Mouse (Mus musculus) hindbrain, embryonic 15.5 days (tissue): ENCODE measurements around the gene Ino80b. TPM values are rescaled to one million over a fixed set of nuclear protein-coding genes. Genes with fewer than 3 reads are reported as not detected.

Source experiments
- ATAC-seq: fragments of 200-750 bp; cut with Nextera tagmentation; 2 replicates; pipeline ENCODE4 v1.8.0; 2017; ENCODE audit warnings: low read depth, moderate number of reproducible peaks, moderate TSS enrichment; ENCODE audit not compliant: low FRiP score
- H3K27ac ChIP-seq: fragments of 300-500 bp; sonication (generic); replicated peaks from 2 replicates; pipeline ENCODE4 v1.5.1; 2015; ENCODE audit warnings: mild to moderate bottlenecking, inconsistent platforms
- H3K27me3 ChIP-seq: fragments of 300-500 bp; sonication (generic); 2 replicates; pipeline ENCODE4 v1.6.1; 2015; ENCODE audit warnings: control low read depth, inconsistent platforms
- H3K36me3 ChIP-seq: fragments of 300-500 bp; sonication (generic); 2 replicates; pipeline ENCODE4 v1.6.1; 2015; ENCODE audit warnings: control low read depth, inconsistent platforms
- H3K4me1 ChIP-seq: fragments of 300-500 bp; sonication (generic); replicated peaks from 2 replicates; pipeline ENCODE4 v1.6.1; 2015; ENCODE audit warnings: control low read depth, inconsistent platforms
- H3K4me2 ChIP-seq: fragments of 300-500 bp; sonication (generic); 2 replicates; pipeline ENCODE4 v1.6.1; 2015; ENCODE audit warnings: moderate library complexity, mild to moderate bottlenecking, inconsistent platforms
- H3K4me3 ChIP-seq: fragments of 300-500 bp; sonication (generic); 2 replicates; pipeline ENCODE4 v1.5.1; 2015; ENCODE audit warnings: mild to moderate bottlenecking, inconsistent platforms
- H3K9ac ChIP-seq: fragments of 300-500 bp; sonication (generic); 2 replicates; pipeline ENCODE4 v1.6.1; 2015; ENCODE audit warnings: inconsistent platforms
- H3K9me3 ChIP-seq: fragments of 300-500 bp; sonication (generic); 2 replicates; pipeline ENCODE4 v1.6.1; 2016; ENCODE audit warnings: control low read depth, inconsistent platforms
- WGBS: fragments of 180-500 bp; shearing (Covaris S2); methylation state at CpG from one replicate; pipeline ENCODE4 v1.1.7; 2015; 5-methylcytosine and 5-hydroxymethylcytosine counted together
- polyA plus RNA-seq: library from polyadenylated mRNA; unstranded; fragments of >200 nt; fragmentation: Nextera tagmentation; extraction: Ambion mirVana; gene quantifications from 2 replicates; pipeline ENCODE4 v1.2.1, GENCODE M21; 2015

Ino80b gene
- polyA plus RNA-seq, 1 experiment from 2014 or later: 16.3 TPM

DNA sequence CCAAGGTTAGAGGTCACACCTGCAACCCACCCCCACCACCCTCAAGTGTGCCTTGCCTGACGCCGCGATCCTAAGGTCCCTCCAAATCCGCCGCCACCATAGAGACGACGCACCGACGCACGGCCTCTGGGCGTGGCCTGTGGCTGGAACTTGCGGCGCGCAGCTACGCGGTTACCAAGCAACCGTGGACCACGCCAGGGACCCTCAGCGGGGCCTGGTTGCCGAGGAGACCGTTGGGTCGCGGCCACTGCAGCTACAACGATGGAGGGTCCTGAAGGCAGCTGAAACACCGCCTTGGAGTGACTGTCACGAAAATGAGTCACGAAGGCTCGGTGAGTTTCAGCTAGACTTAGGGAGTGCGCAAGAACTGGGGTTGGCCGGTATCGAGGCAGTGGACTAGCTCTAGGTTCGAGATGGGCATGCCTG is 31.0 kb upstream of the Ino80b start, which contains the start of the genes Wdr54 and 1700003E16Rik:
Gene Wdr54 (minus strand): TSS at position 139 of the 426 bp plus-strand sequence.
Gene 1700003E16Rik (plus strand): TSS at position 146 of the 426 bp plus-strand sequence.
- 2% methylated on average over 32 of the region's 32 CpGs for WGBS

DNA sequence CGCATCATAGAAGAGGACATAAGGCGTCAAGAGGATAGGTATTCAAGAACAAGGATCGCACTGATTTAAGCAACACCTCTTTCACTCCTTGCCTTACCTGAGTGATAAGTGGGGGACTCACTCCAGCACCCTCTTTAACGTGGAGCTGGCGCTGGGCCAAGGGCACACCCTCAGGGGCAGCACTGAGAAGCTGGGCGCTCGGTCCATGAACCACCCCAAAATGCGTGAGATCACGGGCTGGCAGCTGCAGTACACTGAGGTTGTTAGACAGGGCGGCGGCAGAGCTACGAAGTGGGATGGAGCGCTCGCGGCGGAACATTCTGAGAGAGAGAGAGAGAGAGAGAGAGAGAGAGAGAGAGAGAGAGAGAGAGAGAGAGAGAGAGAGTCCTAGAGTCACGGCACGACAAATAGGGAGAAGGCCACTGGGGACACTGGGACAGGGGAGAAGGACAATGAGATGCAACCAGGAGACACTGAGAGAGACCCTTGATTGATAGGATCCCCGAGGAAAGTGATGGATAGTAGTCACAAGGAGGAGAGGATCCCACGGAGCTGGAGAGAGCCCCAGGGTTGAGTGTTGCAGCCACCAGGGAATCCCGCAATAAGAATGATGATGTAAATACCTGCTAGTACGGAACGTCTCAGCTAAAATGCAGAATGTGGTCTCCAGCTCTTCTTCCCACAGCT is 30.5 kb upstream of the Ino80b start:
- Histone ChIP-seq H3K4me2 (peak overlapping the region; percentile 85), H3K9ac (peak overlapping the region; percentile 52), H3K4me3 (peak overlapping the region; percentile 50), H3K27ac (0 out of 2 replicates have a peak overlapping the region, but pooled peaks have one; percentile 2), H3K4me1 (peaks cover 16% of the 10 kb centered on the region), H3K36me3 (no peaks in the 10 kb centered on the region), H3K9me3 (no peaks in the 10 kb centered on the region), H3K27me3 (peaks cover 9% of the 10 kb centered on the region)
- 8% methylated on average over 21 of the region's 23 CpGs for WGBS
- ATAC-seq: peak; percentile 54

More for the DNA sequence above, 31.0 kb upstream of the Ino80b start, which contains the start of the genes Wdr54 and 1700003E16Rik:
- Histone ChIP-seq H3K27me3 (peaks cover 15% of the 10 kb centered on the region), H3K9ac (peak within 1 kb of the TSS; percentile 52), H3K36me3 (no peaks in the 10 kb centered on the region), H3K9me3 (no peaks in the 10 kb centered on the region), H3K4me3 (peak within 1 kb of the TSS; percentile 50), H3K4me1 (peaks cover 16% of the 10 kb centered on the region), H3K27ac (0 out of 2 replicates have a peak within 1 kb of the TSS, but pooled peaks have one; percentile 2), H3K4me2 (peak within 1 kb of the TSS; percentile 85)
- ATAC-seq: peak; percentile 93

DNA sequence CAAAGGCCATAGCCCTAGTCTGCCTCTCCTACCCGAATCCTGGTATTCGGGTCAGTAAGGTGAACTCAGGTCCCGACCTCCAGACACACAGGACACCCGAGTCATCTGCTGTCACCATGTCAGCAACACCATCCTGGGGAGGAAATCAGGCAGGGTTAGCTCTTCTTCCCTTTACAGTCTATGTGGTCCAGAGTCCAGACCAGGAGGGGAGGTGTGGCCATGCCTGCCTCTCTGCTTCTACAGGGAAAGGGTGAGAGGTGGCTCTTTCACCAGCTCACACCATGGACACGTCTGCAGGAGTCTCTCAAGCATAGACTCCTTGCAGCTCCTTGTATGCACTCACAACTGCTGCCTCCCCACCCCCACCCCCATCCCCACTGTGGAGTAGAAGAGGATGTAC is 28.3 kb upstream of the Ino80b start:
- no peaks in the 10 kb centered on the region for H3K9me3 ChIP-seq
- H3K27me3 ChIP-seq: no peaks in the 10 kb centered on the region
- ATAC-seq: no peak
- no peaks in the 10 kb centered on the region for H3K36me3 ChIP-seq
- no peak overlapping the region for H3K9ac ChIP-seq
- no peak overlapping the region for H3K4me3 ChIP-seq
- H3K4me2 ChIP-seq: no peak overlapping the region
- H3K4me1 ChIP-seq: peaks cover 16% of the 10 kb centered on the region
- WGBS: 79% methylated on average over 5 of the region's 5 CpGs
- no peak overlapping the region for H3K27ac ChIP-seq

DNA sequence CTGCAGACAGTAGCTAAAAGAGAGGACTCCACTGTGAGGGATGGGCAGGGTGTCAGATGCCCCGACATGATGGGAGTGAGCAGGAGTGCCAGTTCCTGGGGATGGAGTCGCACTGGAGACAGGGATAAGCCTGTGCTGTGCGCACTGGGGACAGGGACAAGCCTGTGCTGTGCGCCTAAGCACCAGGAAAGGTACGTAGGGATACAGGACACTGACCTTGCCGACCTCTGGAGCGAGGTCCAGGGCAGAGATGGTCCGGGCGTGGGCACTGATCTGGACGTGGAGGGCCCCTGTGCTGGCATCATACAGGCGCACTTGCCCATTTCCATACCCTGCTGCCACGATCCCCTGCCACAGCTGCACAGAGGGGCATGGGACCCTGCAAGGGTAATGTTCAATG is 27.8 kb upstream of the Ino80b start:
- no peak overlapping the region for H3K9ac ChIP-seq
- 88% methylated on average over 12 of the region's 12 CpGs for WGBS

DNA sequence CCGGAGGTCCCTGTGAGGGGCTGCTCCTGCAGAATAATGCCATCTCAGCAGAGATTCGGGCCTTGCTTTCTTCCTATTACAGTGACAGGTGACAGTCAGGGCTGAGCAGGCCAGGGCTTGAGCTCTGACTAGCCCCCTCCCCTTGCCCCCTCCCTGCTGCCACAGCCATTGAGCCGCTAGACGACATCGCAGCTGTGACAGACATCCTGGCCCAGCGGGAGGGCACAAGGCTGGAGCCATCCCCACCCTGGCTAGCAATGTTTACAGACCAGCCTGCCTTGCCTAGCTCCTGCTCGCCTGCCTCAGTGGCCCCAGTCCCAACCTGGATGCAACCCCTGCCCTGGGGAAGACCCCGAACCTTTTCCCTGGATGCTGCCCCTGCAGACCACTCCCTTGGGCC is 26.5 kb upstream of the Ino80b start:
- H3K36me3 ChIP-seq: no peaks in the 10 kb centered on the region
- H3K4me3 ChIP-seq: no peak overlapping the region
- no peaks in the 10 kb centered on the region for H3K9me3 ChIP-seq
- H3K4me2 ChIP-seq: no peak overlapping the region
- no peak overlapping the region for H3K27ac ChIP-seq
- peaks cover 16% of the 10 kb centered on the region for H3K4me1 ChIP-seq
- no peak overlapping the region for H3K9ac ChIP-seq
- 30% methylated on average over 8 of the region's 8 CpGs for WGBS
- ATAC-seq: no peak
- H3K27me3 ChIP-seq: no peaks in the 10 kb centered on the region

More for the DNA sequence above, 27.8 kb upstream of the Ino80b start:
- H3K27me3 ChIP-seq: no peaks in the 10 kb centered on the region
- no peaks in the 10 kb centered on the region for H3K9me3 ChIP-seq
- H3K4me2 ChIP-seq: no peak overlapping the region
- H3K4me1 ChIP-seq: peaks cover 16% of the 10 kb centered on the region
- H3K4me3 ChIP-seq: no peak overlapping the region
- ATAC-seq: no peak
- no peaks in the 10 kb centered on the region for H3K36me3 ChIP-seq
- H3K27ac ChIP-seq: no peak overlapping the region

DNA sequence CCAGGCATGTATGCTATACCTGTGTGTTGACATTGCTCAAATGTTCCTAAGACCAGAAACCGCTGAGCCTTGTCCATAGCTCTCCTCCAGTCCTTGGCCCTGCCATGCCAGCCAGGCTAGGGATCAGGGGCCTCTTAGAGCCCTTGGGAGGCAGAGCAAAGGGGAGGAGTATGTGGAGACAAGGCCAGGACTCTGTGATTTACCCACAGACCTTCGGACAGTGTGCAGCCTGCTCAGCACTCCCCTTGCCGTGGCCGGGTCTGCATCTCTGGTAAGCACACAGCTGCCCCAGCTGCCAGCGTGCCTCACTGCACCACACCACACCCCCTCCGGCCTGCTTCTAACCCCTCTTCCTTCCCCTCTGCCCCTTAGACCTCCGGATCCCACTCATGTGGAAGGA is 22.0 kb upstream of the Ino80b start:
- no peaks in the 10 kb centered on the region for H3K9me3 ChIP-seq
- no peak for ATAC-seq

DNA sequence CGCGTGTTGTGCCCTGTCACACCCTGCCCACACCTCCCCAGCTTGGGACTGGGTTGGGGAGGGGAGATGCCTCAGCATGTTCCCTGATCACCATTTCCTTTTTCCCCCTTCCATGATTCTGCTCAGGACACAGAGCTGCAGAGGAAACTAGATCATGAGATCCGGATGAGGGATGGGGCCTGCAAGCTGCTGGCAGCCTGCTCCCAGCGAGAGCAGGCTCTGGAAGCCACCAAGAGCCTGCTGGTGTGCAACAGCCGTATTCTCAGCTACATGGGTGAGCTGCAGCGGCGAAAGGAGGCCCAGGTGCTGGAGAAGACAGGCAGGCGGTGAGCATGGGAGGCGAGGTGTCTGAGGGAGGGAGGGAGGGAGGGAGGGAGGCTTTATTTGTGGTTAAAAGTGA is 20.6 kb upstream of the Ino80b start:
- H3K27me3 ChIP-seq: no peaks in the 10 kb centered on the region
- H3K36me3 ChIP-seq: no peaks in the 10 kb centered on the region
- H3K4me2 ChIP-seq: no peak overlapping the region
- H3K9ac ChIP-seq: no peak overlapping the region
- ATAC-seq: no peak
- WGBS: 79% methylated on average over 9 of the region's 9 CpGs
- no peaks in the 10 kb centered on the region for H3K9me3 ChIP-seq
- no peak overlapping the region for H3K27ac ChIP-seq
- no peak overlapping the region for H3K4me3 ChIP-seq
- peaks cover 16% of the 10 kb centered on the region for H3K4me1 ChIP-seq

More for the DNA sequence above, 22.0 kb upstream of the Ino80b start:
- WGBS: 58% methylated on average over 7 of the region's 7 CpGs
- Histone ChIP-seq H3K4me1 (peaks cover 9% of the 10 kb centered on the region), H3K36me3 (no peaks in the 10 kb centered on the region), H3K4me2 (no peak overlapping the region), H3K4me3 (no peak overlapping the region), H3K9ac (no peak overlapping the region), H3K27me3 (no peaks in the 10 kb centered on the region), H3K27ac (no peak overlapping the region)

DNA sequence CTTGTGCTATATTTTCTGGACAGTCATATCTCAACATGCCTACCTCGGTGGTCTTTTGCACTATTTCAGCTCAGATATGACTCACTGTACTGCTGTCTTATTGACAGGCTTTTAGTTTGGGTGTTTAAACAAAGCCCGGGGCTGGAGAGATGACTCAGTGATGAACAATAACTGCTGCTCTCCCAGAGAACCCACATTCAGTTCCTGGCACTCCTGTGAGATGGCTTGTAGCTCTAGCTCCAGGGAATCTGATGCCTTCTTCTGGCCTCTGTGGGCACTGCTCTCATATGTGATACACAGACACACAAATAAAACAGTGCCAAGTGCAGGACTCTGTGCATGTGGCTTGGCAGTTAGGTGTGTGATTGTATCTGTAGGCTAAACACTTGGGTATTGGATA is 20.0 kb upstream of the Ino80b start:
- Histone ChIP-seq H3K27me3 (no peaks in the 10 kb centered on the region), H3K9ac (no peak overlapping the region), H3K4me3 (no peak overlapping the region), H3K4me1 (peaks cover 16% of the 10 kb centered on the region), H3K4me2 (no peak overlapping the region), H3K27ac (no peak overlapping the region), H3K9me3 (no peaks in the 10 kb centered on the region), H3K36me3 (no peaks in the 10 kb centered on the region)
- WGBS: 86% methylated on average over 2 of the region's 2 CpGs
- ATAC-seq: no peak

DNA sequence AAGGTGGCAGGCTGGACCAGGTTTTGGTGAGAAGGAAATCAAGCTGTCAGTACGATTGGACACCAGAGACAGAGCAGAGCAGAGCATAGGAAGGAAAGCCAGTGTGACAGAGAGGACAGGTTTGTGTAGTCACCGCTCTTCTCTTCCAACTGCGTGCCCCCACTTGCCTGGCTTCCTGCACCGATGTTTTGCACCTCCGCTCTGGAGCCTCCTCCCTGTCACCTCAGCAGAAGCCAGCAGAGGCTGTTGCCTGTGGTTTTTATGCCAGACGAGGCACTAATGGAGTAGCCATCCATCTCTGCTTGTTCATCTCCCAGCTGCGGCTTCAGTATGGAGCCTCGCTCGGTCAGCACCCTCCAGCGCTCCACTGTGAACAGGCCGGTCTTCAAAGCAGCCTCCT is 17.7 kb upstream of the Ino80b start:
- Histone ChIP-seq H3K9me3 (no peaks in the 10 kb centered on the region), H3K4me3 (no peak overlapping the region; the same call in none of the 2 replicates), H3K4me1 (peaks cover 26% of the 10 kb centered on the region), H3K36me3 (no peaks in the 10 kb centered on the region), H3K27me3 (no peaks in the 10 kb centered on the region), H3K4me2 (peak overlapping the region; percentile 84), H3K9ac (0 out of 2 replicates have a peak overlapping the region, but pooled peaks have one; percentile 57), H3K27ac (no peak overlapping the region)
- no peak for ATAC-seq
- WGBS: 41% methylated on average over 11 of the region's 11 CpGs

DNA sequence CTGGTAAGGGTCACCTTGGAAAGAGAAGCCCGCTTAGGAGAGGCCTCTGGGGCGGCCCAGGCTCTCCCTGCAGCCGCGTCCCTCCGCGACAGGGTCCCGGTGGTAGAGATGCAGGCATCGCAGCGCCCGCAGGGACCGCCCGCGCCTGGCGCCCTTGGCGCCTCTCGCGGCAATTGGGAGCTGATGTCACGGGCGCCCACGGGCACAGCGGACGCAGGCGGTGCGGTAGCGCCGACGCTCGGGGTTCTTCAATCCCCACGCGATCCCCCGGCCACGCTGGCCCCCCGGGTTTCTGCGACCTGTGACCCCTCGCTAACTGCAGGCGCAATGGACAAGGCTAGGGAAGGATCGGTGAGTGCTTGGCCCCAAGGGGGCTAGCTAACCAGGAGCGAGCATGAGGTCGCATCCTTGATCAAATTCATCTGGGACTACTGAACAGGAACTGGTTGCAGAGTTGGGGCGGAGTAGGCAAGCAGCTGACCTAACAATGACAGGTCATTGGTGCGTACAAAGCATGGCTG is 17.0 kb upstream of the Ino80b start:
- Histone ChIP-seq H3K36me3 (no peaks in the 10 kb centered on the region), H3K9ac (peak overlapping the region; percentile 57), H3K4me2 (peak overlapping the region; percentile 84), H3K27me3 (no peaks in the 10 kb centered on the region), H3K4me3 (peak overlapping the region; percentile 38), H3K27ac (peak overlapping the region; percentile 30; the same call in 1 of the 2 replicates), H3K9me3 (no peaks in the 10 kb centered on the region), H3K4me1 (peaks cover 33% of the 10 kb centered on the region)
- 0 out of 2 replicates have a peak, but pooled peaks have one; percentile 31 for ATAC-seq
- 3% methylated on average over 41 of the region's 41 CpGs for WGBS

DNA sequence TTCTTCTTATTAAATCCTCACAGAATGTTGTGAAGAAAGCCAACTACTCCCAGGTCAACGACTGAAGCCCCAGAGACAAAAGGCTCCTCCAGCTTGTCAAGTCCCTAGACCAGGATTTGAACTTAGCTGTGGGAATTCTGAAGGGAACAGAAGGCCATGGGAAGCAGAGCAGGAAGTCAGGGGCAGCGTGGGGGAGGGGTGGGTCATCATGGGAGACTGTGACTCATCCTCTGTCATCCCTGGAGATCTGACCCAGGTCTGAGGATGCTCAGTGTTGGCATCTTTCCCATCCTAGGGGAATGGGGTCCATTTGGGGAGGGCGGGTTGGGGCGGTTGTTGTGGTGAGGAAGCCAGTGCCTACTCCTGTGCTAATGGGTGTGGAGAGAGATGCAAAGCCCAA is 16.4 kb upstream of the Ino80b start:
- no peak for ATAC-seq
- Histone ChIP-seq H3K4me2 (peak overlapping the region; percentile 84), H3K9me3 (no peaks in the 10 kb centered on the region), H3K9ac (no peak overlapping the region), H3K4me1 (peaks cover 39% of the 10 kb centered on the region), H3K36me3 (no peaks in the 10 kb centered on the region), H3K27me3 (0 out of 2 replicates have a peak, but pooled peaks cover 4% of the 10 kb centered on the region), H3K4me3 (peak overlapping the region; percentile 38), H3K27ac (no peak overlapping the region)
- 36% methylated on average over 4 of the region's 4 CpGs for WGBS

DNA sequence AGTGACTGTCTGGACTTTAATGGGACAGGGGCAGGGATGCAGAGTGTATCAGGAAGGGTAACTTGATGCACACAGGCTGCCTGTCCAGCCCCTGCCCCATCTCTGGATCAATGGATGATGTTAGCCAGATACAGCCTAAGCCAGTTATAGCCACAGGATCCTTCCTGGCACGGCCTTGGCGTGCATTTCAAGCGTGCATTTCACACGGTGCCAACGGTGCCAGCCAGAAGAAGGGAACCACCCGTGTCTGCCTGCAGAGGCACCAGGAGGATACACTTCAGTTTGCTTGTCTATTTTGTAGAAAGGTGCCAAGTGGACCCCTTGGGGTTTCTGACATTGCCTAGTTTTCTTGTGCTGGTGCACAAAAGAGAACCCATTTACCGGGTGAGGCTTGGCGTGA is 14.8 kb upstream of the Ino80b start:
- Histone ChIP-seq H3K9ac (no peak overlapping the region), H3K4me1 (peaks cover 48% of the 10 kb centered on the region)
- 78% methylated on average over 8 of the region's 8 CpGs for WGBS

More for the DNA sequence above, 14.8 kb upstream of the Ino80b start:
- Histone ChIP-seq H3K9me3 (no peaks in the 10 kb centered on the region), H3K27me3 (peaks cover 16% of the 10 kb centered on the region), H3K36me3 (no peaks in the 10 kb centered on the region), H3K27ac (no peak overlapping the region), H3K4me2 (no peak overlapping the region), H3K4me3 (no peak overlapping the region)
- ATAC-seq: no peak
